Mouse (Mus musculus): ENCODE measurements around the gene Stab2. TPM values are rescaled to one million over a fixed set of nuclear protein-coding genes. Genes with fewer than 3 reads are reported as not detected.
A peak's percentile ranks its signal among the peaks of the same experiment; 100 is the strongest.

Stab2 gene
- polyA plus RNA-seq, 1 experiment from 2014 or later: 0.24 TPM

- Histone ChIP-seq H3K27me3 (replicated peaks; ENCODE audit: insufficient read depth, low read length) (no peaks in the 10 kb centered on the region), H3K4me3 (ENCODE audit: low read depth, low read length) (no peak overlapping the region), H3K27ac (ENCODE audit: low read length) (no peak overlapping the region), H3K4me2 (replicated peaks; ENCODE audit: low read depth, low read length) (no peak overlapping the region), H3K36me3 (ENCODE audit: insufficient read depth, low read length) (no peaks in the 10 kb centered on the region), H3K9me3 (ENCODE audit: low read length) (no peaks in the 10 kb centered on the region), H3K4me1 (ENCODE audit: insufficient read depth, low read depth, low read length) (peaks cover 5% of the 10 kb centered on the region; the same call in 1 of the 2 replicates), H3K9ac (replicated peaks; ENCODE audit: low read depth) (no peak overlapping the region)
- 72% methylated on average over 7 of the region's 7 CpGs for WGBS
- ATAC-seq: no peak
- TF ChIP-seq EP300 (IDR thresholded peaks at IDR 0.05) (no peak), CTCF (IDR thresholded peaks at IDR 0.05) (no peak)
- DNase-seq (ENCODE audit: low spot score): no peak
These were observed 4.3 kb upstream of the Stab2 start for GRCm38 (mm10) chr10:87012087-87012486.

GRCm38 (mm10) chr10:87008215-87008499 is 332 bp upstream of the Stab2 start:
- TF ChIP-seq CTCF (IDR thresholded peaks at IDR 0.05): no peak
- no peak for TF ChIP-seq EP300 (IDR thresholded peaks at IDR 0.05)
- no peak overlapping the region for H3K4me3 ChIP-seq (ENCODE audit: low read depth, low read length)
- H3K27me3 ChIP-seq (replicated peaks; ENCODE audit: insufficient read depth, low read length): no peaks in the 10 kb centered on the region
- ATAC-seq (no peak), DNase-seq (ENCODE audit: low spot score) (no peak)
- peaks cover 5% of the 10 kb centered on the region; the same call in 1 of the 2 replicates for H3K4me1 ChIP-seq (ENCODE audit: insufficient read depth, low read depth, low read length)
- no peak overlapping the region for H3K27ac ChIP-seq (ENCODE audit: low read length)
- H3K4me2 ChIP-seq (replicated peaks; ENCODE audit: low read depth, low read length): no peak overlapping the region
- no peaks in the 10 kb centered on the region for H3K9me3 ChIP-seq (ENCODE audit: low read length)
- no peaks in the 10 kb centered on the region for H3K36me3 ChIP-seq (ENCODE audit: insufficient read depth, low read length)
- WGBS: 58% methylated on average over 3 of the region's 3 CpGs
- H3K9ac ChIP-seq (replicated peaks; ENCODE audit: low read depth): no peak overlapping the region

- Histone ChIP-seq H3K9me3 (ENCODE audit: low read length) (no peaks in the 10 kb centered on the region), H3K36me3 (ENCODE audit: insufficient read depth, low read length) (no peaks in the 10 kb centered on the region), H3K4me3 (ENCODE audit: low read depth, low read length) (no peak overlapping the region), H3K4me1 (ENCODE audit: insufficient read depth, low read depth, low read length) (no peaks in the 10 kb centered on the region), H3K4me2 (replicated peaks; ENCODE audit: low read depth, low read length) (no peak overlapping the region), H3K27ac (ENCODE audit: low read length) (no peak overlapping the region; the same call in 1 of the 2 replicates), H3K27me3 (replicated peaks; ENCODE audit: insufficient read depth, low read length) (no peaks in the 10 kb centered on the region), H3K9ac (replicated peaks; ENCODE audit: low read depth) (no peak overlapping the region)
- peak; percentile 56 for ATAC-seq
- peak; percentile 30 for DNase-seq (ENCODE audit: low spot score)
- TF ChIP-seq CTCF (IDR thresholded peaks at IDR 0.05) (no peak), EP300 (IDR thresholded peaks at IDR 0.05) (no peak; the same call in 1 of the 2 replicates)
- 43% methylated on average over 14 of the region's 14 CpGs for WGBS
These were observed 15.4 kb downstream of the Stab2 start for GRCm38 (mm10) chr10:86992238-86992976.

- H3K36me3 ChIP-seq (ENCODE audit: insufficient read depth, low read length): no peaks in the 10 kb centered on the region
- no peaks in the 10 kb centered on the region for H3K27me3 ChIP-seq (replicated peaks; ENCODE audit: insufficient read depth, low read length)
- H3K4me3 ChIP-seq (ENCODE audit: low read depth, low read length): no peak overlapping the region
- no peak for TF ChIP-seq EP300 (IDR thresholded peaks at IDR 0.05)
- TF ChIP-seq CTCF (IDR thresholded peaks at IDR 0.05): no peak
- DNase-seq (ENCODE audit: low spot score): no peak
- H3K27ac ChIP-seq (ENCODE audit: low read length): no peak overlapping the region
- H3K9me3 ChIP-seq (ENCODE audit: low read length): no peaks in the 10 kb centered on the region
- no peak overlapping the region for H3K4me2 ChIP-seq (replicated peaks; ENCODE audit: low read depth, low read length)
- no peak overlapping the region for H3K9ac ChIP-seq (replicated peaks; ENCODE audit: low read depth)
- WGBS: 24% methylated on average over 9 of the region's 9 CpGs
- ATAC-seq: no peak
- H3K4me1 ChIP-seq (ENCODE audit: insufficient read depth, low read depth, low read length): no peaks in the 10 kb centered on the region
These were observed 17.2 kb downstream of the Stab2 start for GRCm38 (mm10) chr10:86990666-86991065.

- H3K4me3 ChIP-seq (ENCODE audit: low read depth, low read length): no peak overlapping the region
- H3K27me3 ChIP-seq (replicated peaks; ENCODE audit: insufficient read depth, low read length): no peaks in the 10 kb centered on the region
- no peaks in the 10 kb centered on the region for H3K36me3 ChIP-seq (ENCODE audit: insufficient read depth, low read length)
- no peaks in the 10 kb centered on the region for H3K9me3 ChIP-seq (ENCODE audit: low read length)
- 50% methylated on average over 8 of the region's 8 CpGs for WGBS
- H3K4me1 ChIP-seq (ENCODE audit: insufficient read depth, low read depth, low read length): no peaks in the 10 kb centered on the region
- no peak overlapping the region for H3K9ac ChIP-seq (replicated peaks; ENCODE audit: low read depth)
- TF ChIP-seq EP300 (IDR thresholded peaks at IDR 0.05) (no peak), CTCF (IDR thresholded peaks at IDR 0.05) (no peak)
- DNase-seq (ENCODE audit: low spot score) (no peak), ATAC-seq (no peak)
- H3K4me2 ChIP-seq (replicated peaks; ENCODE audit: low read depth, low read length): no peak overlapping the region
- H3K27ac ChIP-seq (ENCODE audit: low read length): no peak overlapping the region
These were observed 18.0 kb downstream of the Stab2 start for GRCm38 (mm10) chr10:86989838-86990237.

GRCm38 (mm10) chr10:86976001-86976726 is 31.7 kb downstream of the Stab2 start:
- Histone ChIP-seq H3K27ac (ENCODE audit: low read length) (no peak overlapping the region), H3K4me2 (replicated peaks; ENCODE audit: low read depth, low read length) (no peak overlapping the region), H3K9ac (replicated peaks; ENCODE audit: low read depth) (no peak overlapping the region), H3K36me3 (ENCODE audit: insufficient read depth, low read length) (no peaks in the 10 kb centered on the region), H3K27me3 (replicated peaks; ENCODE audit: insufficient read depth, low read length) (no peaks in the 10 kb centered on the region), H3K9me3 (ENCODE audit: low read length) (no peaks in the 10 kb centered on the region), H3K4me1 (ENCODE audit: insufficient read depth, low read depth, low read length) (no peaks in the 10 kb centered on the region), H3K4me3 (ENCODE audit: low read depth, low read length) (no peak overlapping the region)
- no peak for DNase-seq (ENCODE audit: low spot score)
- WGBS: 83% methylated on average over 5 of the region's 5 CpGs
- TF ChIP-seq EP300 (IDR thresholded peaks at IDR 0.05): no peak
- peak; percentile 53 for TF ChIP-seq CTCF (IDR thresholded peaks at IDR 0.05)
- ATAC-seq: no peak

All from lung, postnatal 0 days (tissue).